Mouse (Mus musculus): Measurements from ENCODE around the gene Dner.

- TF ChIP-seq POLR2A (IDR thresholded peaks at IDR 0.05; ENCODE audit: low read depth, low read length): no peak
- no peak for TF ChIP-seq CTCF (IDR thresholded peaks at IDR 0.05; ENCODE audit: extremely low read depth, insufficient read length, insufficient replicate concordance, low read depth, low read length)
These were observed 26.8 kb upstream of the Dner start for GRCm38 (mm10) chr1:84722841-84723240.
